Mouse (Mus musculus) megakaryocyte, adult 5-6 weeks (primary cell): ENCODE data around the gene Pcolce2. TPM values are rescaled to one million over a fixed set of nuclear protein-coding genes. Genes with fewer than 3 reads are reported as not detected.
"Not testable (repeated sequence)": the region's sequence is repeated elsewhere in the genome, so short reads cannot be mapped to it uniquely, and the experiment has no call there.

ENCODE experiments used
- ATAC-seq: 2 replicates; pipeline ENCODE4 v1.8.0; 2016; ENCODE audit warnings: mild to moderate bottlenecking, inconsistent platforms; ENCODE audit not compliant: poor library complexity, severe bottlenecking
- total RNA-seq, 2 experiments: library from RNA; stranded (forward) in 1 of 2; stranded (reverse) in 1 of 2; fragments of 153-499, 151-499 nt in 1 of 2; fragments of 221-1000, 200-1000 nt in 1 of 2; gene quantifications; 2 replicates each; pipeline versions ENCODE4 v1.2.3 to v1.2.4; 2015 to 2017

The Pcolce2 gene
- total RNA-seq (2015) (not detected in 2 replicates), total RNA-seq (2017) (not detected in 2 replicates)

DNA sequence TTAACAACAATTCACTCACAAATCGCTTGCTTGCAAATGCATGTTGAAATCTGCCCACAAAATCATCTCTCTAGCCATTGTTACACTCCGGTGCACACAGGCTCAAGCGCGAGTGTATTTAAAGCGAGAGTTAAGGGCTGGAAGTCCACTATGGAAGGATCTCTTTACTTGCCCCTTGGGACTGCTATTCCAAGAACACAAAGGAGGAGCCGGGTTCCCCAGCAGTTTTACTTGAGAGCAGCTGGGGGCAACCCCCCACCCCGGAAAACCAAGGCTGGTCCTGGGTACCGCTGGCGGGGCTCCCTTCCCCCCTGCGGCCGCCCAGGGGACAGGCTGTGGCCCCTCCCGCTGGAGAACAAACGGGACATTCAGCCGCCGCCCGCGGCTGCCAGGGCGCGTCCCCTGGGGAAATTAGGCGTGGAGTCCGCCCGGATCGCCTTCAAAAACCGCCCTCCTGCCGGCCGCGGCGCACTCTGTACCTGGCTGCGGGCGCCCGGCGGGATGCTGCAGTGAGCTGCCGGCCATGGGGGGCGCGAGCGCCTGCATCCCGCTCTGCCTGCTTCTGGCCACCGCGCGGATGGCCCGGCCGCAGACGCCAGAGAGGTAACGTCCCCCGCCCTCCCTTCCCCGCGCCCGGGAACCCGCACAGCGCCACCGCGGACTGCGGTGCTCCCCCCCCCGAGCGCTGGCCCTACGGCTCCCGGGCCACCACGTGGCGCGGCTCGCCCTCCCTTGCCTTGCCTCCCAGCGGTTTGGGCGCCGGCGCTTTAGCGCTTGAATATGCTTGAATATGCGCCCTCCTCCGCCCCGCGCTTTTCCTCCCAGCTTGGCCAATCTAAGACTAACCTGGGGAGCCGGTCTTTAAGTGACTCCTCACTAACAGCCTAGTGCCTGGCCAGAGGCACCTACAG is at the start of gene Pcolce2:
Pcolce2 (plus strand) TSS at position 331 of the 911 bp plus-strand sequence.
- no peak for ATAC-seq

DNA sequence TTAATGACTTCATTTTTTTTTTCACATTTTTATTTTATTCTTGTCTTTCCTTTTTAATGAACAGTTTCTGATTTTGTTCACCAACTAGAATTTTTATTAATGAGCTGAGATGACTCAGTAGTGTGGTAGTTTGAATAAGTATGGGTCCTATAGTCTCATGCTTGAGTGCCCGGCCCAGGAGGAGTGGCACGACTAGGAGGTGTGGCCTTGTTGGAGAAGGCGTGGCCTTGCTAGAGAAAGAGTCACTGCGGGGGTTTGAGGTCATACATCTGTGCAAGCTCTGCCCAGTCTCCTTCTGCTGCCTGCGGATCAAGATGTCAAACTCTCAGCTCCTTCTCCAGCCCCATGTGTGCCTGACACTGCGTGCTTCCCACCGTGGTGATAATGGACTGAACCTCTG is 49.3 kb upstream of the Pcolce2 start:
- ATAC-seq, result no peak

DNA sequence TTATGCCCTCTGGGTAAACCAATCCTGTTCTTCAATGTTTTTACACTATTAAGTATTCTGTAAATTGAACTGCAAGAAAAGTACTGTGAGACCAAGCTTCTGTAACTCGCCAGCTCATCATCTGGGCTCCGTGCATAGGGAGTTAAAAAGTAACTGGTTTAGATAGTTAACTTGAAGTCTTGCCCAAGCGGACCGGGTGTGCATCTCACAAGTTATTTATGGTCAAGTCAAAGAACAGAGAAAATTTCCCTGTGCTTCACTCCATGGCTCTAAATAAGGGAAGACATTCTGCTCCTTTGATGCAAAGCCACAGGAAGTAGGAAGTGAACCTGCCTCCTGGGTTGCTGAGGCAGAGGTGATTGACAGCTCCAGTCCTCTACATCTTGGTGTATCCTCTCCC is 43.1 kb upstream of the Pcolce2 start:
- no peak for ATAC-seq

DNA sequence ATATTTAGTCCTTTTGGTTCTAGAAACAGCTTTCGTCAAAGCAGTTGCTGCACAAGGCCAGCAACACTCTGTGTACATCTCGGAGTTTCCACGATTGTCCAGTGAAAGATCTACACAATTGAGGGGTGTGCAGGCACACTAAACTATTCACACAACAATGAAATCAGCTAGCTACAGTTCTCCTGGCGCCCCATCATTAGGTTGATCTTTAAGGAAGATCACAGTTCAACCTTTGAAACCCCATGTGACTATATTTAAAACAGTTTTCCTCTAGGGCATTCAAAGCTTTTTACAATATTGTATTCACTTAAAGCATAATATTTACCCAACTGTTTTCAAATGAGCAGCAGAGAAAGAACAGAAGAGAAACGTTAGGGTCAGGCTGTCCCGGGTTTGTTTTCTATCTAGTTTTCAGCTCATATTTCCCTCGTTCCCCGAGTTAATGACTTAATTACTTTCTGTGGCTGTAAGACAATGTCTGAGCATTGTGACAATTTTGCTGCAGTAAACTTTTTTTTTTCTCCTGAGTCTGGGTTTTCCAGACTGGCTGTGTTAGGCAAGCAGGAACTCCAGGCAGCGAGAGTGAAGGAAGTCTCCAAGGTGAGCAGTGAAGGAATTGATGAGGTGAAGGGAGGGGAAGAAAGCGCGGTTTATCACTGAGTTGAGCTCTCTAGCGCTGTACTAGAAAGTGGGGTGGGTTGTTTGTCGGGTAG is 39.8 kb upstream of the Pcolce2 start:
- ATAC-seq, result no peak

DNA sequence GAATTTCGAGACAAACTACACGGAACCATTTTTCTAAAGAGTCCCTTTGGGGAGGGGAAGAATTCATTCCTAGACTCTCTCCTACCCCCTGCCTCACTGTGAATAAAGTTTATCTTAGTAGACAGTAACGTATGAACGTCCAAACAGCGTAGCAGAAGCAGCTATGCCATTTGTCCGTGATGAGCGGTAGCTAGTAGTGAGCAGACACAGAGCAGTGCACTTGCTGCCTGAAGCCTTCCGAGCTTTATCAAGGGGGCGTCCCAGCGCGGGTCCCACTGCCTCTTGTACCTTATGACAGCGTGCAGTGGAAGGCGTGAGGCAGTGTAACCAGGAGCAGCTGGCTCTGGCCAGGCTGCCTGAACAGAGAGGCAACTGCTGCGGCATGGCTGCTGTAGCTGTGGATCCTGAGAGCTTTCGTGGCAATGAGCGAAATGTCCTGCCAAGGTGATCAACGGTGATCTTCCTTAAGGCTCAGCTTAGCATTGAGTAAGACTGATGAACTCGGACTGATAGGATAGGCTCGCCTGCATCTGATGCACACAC is 39.2 kb upstream of the Pcolce2 start:
- ATAC-seq, result no peak

DNA sequence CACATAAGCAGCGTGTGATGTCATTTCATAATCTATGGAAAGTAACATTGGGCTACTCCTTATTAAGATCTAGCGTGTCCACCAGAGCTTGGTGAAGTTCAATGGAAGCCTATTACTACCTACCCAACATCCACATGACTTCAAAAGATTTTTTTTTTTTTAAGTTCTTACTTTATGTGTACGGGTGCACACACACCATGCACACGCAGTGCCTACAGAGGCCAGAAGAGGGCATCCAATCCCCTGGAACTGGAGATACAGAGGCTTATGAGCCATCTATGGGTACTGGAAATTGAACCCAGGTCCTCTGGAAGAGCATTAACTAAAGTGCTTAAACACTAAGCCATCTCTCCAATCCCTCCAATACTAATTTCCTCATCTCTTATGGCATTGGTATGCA is 38.0 kb upstream of the Pcolce2 start:
- 0 out of 2 replicates have a peak, but pooled peaks have one; percentile 21 for ATAC-seq

DNA sequence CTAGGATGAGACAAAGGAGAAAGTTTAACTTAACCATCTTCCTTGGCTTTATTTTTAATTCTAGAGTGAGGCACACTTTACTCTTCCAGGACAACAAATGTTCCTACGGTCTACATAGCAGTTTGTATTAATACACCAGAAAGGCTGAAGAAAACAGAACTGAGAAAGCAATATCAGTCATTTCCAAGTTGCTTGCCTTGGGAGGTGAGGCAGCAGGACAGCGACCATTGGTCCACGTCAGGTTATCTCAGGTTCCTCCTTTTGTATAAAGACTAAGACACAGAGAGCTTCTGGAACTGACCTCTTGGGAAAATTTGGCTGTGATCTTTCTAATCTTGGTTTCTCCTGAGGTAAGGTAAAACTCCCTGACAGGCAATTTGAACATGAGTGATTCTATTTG is 34.6 kb upstream of the Pcolce2 start:
- no peak for ATAC-seq

DNA sequence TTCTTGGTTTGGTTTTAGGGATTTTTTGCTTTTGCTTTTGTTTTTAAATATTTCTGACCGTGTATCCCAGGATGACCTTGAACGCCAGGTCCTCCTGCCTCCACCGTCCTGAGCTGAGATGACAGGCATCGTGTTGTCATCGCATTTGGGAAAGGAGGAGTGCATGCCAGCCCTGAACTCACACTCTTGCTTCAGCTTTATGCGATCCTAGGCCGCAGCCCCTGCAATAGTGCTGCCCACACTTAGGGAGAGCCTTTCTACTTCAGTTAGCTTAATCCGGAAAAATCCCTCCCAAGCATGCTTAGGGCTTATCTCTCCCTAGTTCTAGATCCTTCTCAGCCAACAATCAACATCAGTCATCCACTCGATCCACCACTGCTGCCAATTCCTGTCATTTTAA is 34.1 kb upstream of the Pcolce2 start:
- no peak for ATAC-seq

DNA sequence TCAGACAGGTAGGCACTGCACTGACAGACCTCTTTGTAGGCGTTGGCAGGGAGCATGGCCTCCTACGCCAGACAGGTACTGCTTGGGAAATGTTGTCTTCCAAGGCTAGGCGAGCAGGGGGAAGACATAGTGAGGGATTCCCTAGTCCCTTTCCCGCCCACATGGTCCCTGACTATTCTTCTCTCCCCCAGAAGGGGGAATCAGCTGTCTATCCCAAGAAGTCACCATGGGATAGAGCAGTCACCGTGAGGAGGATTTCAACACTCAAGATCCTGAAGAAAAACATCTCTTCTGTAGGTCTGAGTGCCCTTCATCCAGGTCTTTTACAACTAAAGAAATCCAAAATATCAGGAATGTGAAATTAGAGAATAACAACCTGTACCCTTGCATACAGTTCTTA is 30.2 kb upstream of the Pcolce2 start:
- ATAC-seq, result no peak

DNA sequence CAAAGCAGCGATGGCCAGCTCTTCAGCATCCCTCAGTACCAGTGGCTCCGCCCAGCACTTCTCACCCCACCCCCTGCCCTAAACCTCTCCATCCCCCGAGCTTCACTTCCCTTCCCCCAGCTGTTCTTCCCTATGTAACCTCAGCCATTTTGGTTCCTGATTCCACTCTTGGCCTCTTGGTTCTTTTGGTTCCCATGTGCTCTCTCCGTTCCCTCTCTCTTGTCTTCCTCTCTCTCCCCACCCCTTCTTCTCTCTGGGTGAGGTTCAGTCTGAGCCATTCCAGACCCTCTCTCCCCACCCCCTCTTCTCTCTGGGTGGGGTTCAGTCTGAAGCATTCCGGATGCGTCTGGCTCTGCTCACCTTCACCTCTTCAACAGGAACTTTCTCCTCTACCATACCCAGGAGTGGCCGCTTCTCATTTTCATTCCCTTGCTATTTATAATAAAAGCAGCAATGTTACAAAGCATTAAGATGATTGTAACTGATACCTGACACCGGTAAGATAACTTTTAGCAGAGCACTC is 25.1 kb upstream of the Pcolce2 start:
- ATAC-seq, result no peak

DNA sequence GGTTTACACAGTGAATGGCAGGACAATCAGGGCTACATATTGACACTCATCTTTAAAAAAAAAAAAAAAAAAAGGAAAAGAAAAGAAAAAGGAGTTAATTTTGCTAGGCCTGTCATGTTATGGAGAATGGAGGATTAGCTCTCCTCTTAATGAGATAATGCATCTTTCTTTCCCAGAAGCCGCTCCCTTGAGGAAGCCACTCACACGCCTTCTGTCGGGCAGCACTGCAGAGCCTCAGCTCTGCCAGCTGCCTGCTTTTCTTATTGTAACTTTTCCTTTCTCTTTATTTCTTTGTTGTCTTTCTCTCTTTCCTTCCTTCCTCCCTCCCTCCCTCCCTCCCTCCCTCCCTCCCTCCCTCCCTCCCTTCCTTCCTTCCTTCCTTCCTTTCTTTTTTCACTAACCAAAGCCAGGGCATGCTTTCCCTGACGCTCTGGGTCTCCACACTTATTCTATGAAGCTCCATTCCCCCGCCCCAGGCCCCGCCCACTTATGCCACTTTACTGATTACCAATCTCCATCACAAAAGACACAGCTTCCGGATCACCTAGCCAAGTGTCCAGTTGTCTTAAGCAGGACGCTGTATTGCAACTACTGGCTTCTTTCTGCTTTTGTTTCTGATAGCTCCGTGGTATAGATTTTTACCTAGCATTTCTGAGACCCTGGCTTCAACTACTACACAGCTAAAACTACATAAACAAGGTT is 23.8 kb upstream of the Pcolce2 start:
- no peak for ATAC-seq

DNA sequence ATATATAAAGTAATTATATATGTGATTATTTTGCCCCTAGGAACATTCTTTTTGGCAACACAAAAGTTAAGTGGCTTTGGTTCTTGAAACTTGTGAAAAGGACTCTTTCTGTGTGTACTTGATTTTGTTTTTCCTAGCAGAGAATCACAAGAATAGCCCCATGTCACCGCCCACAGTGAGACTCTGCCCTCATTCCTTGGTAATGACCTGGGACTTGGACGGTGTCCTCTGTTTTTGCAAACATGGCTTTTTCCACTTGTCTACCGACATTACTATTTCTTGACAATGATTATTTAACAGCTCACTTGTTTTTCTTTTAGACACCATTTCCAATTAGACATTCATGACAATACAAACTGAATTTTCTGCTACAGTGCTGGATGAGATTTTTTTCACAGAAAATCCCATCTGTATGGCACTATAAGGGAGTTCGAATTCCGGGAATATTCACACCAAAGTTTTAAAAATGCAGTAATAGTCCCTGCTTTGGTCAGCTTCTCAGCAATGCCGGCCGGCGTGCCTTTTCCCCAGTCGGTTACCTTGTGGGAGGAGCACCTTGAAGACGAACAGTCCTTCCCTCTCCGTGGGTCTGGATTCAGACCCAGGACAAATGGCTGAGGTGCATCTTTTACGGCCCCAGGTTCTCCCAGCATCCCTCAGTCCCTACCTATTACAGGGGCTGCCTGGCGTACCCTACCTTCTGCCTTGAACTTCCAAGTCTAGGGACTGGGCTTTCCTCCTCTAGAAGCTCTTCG is 22.4 kb upstream of the Pcolce2 start:
- ATAC-seq, result no peak

DNA sequence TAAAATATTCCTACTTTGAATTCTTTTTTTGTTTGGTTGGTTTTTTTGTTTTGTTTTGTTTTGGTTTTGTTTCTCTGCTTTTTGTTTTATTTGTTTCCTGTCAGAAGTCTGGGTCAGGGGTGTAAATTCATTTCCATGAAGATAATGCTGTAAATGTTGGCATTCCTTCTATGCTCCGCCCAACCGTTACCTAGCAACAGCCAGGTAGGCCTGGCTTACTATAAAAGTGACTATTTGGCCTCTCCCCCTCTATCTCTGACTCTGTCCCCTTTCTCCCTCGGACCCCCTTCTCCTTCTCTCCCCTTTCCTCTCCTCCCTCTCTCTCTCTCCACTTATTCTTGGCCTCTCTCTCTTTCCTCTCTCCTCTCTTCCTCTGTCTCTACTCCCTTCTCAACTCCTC is 21.4 kb upstream of the Pcolce2 start:
- ATAC-seq, result no peak

DNA sequence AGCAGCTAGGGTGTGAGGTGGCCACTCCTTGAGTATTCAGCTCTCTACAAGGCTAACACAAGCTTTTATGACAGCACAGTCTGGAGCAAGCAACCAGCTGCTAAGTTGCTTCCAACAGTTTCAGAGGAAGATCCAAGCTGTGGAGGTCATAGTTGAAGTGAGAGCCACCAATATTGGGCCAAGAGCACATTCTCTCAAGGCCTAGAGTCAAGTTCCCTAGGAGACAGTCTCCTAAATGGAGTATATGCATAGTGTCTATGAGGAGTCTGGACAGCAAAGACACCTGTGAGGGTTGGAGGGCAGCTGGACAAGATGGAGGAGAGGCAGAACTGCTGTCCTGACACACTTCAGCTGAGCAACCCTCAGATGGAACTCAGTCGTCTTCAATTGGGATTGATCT is 18.8 kb upstream of the Pcolce2 start:
- no peak for ATAC-seq

DNA sequence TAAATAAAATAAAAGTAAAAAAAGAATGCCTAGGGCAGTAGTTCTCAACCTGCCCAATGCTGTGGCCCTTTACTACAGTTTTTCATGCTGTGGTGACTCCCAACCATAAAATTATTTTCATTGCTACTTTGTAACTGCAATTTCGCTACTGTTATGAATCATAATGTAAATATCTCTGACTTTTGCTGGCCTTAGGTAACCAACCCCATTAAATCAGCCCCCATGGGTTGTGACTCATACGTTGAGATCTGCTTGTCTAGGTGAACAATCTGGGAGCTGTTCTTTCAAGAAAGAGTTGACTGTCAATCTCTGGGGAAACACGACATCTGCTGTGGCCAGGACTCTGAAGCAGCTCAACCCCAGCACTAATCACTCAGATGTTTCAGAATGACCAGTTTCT is 13.3 kb upstream of the Pcolce2 start:
- ATAC-seq, result no peak

DNA sequence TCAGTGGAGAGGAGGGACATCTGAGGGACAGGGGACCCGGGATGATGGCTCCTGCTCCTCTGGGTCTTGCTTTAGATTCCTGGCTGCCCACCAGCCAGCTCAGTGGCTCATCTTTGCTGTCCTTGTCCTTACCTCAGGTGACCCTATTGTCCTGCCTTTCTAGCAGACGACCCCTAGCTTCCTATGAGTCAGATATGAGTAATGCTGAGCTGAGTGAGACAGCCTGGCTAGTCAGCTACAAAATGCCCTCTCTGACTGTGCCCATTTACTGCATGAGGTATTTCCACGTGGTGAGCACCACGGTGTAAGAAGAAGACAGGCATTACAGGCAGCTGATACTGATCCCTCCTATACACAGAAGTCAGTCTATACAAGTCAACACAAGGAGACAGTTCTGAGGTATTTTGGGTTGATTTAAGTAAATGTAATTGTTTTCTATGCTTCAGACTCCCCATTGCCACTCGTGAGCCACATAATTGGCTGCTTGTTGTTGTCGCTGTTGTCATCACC is 8.9 kb upstream of the Pcolce2 start:
- no peak for ATAC-seq

DNA sequence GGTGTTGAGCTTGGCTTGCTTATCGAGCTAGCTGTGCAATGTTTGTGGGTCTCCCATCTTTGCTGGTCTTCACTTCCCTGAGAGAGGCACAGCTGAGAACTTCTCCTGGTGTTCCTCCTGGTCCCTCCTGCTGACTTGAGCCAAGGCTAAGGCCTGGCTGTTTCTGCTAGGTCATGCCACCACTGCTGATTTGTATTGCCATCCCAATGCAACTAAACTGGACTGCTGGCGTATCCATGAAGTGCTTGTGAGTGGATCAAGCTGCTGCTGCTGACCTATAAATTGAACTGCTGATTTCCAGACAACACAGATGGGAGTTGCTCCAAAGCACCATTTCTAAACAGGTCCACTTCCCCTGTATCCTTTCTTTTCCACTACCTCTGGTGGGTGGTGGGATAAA is 7.8 kb upstream of the Pcolce2 start:
- ATAC-seq, result not testable (repeated sequence)

DNA sequence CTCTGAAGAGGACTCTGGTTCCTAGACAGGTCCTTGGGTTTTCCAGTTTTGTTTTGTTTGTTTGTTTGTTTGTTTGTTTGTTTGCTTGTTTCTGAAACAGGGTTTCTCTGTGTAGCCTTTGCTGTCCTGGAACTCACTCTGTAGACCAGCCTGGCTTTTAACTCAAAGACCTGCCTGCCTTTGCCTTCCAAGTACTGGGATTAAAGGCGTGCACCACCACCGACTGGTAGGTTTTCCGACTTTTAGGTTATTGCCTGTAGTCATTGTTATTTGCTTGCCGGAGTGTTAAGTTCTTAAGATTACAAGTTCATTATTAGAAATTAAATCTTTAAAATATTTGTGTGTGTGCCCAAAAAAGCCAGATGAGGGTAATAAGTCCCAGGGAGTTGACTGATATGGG is 1.0 kb upstream of the Pcolce2 start:
- ATAC-seq, result no peak

DNA sequence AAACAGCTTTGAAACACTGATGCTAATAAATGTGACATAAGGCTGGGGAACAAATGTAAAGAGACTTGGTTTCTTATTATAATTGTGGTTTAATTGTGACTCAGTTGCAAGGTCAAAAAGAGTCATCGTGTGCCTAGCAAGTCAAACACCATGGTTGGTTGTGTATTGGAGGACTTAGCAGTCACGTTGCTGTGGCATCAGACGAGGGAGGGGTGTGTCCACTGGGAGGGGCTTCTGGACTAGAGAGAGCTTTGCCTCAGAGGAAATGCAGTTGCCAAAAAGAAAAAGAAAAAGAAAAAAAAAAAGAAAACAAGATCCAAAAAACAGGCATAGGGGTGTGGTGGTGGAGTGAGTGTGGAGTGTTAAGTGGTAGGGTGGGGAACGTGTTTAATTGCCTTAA is 2.5 kb downstream of the Pcolce2 start:
- no peak for ATAC-seq

DNA sequence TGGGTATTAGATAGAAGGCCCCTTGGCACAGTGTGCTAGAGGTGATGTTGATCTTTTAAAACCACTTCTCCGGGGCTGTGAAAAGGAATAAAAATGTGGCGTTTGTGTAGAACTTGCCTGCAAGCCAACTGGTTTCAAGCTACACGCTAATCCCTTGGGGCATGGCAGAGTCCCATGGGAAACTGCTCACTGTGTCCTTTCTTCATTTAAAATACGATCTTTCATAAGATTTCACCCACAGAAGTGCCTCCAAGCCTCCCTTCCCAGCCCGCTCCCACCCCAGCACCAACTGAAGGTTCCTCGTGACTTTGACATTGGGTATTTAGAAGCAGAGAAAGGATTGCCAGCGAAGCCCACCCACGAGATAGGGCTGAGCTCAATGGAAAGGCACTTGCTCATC is 8.5 kb downstream of the Pcolce2 start:
- no peak for ATAC-seq
